Mouse (Mus musculus) C2C12 (cell line): Measurements from ENCODE around the gene Bicra. TPM values are rescaled to one million over a fixed set of nuclear protein-coding genes. Genes with fewer than 3 reads are reported as not detected.

ENCODE experiments used
- H3K27me3 ChIP-seq: one replicate; pipeline ENCODE4 v1.6.1; 2011; ENCODE audit not compliant: control insufficient read depth, insufficient read depth, insufficient read length
- H3K36me3 ChIP-seq: one replicate; pipeline ENCODE4 v1.6.1; 2011; ENCODE audit not compliant: control insufficient read depth, insufficient read depth
- H3K4me3 ChIP-seq: one replicate; pipeline ENCODE4 v1.5.1; 2011; ENCODE audit warnings: mild to moderate bottlenecking, control low read depth; ENCODE audit not compliant: poor library complexity, insufficient read depth, severe bottlenecking
- H3K79me2 ChIP-seq: one replicate; pipeline ENCODE4 v1.6.1; 2011; ENCODE audit not compliant: control insufficient read depth, insufficient read depth
- H3K79me3 ChIP-seq: one replicate; pipeline ENCODE4 v1.6.1; 2011; ENCODE audit warnings: low read depth, control low read depth
- H3ac ChIP-seq: one replicate; pipeline ENCODE3; 2011; ENCODE audit warnings: low read depth; ENCODE audit not compliant: control insufficient read depth, insufficient read length
- CEBPB ChIP-seq: IDR thresholded peaks from one replicate; pipeline ENCODE4 v1.6.1; 2011; ENCODE audit warnings: low read depth, mild to moderate bottlenecking, control low read depth, moderate library complexity
- CTCF ChIP-seq: IDR thresholded peaks from one replicate; pipeline ENCODE4 v1.5.1; 2011; ENCODE audit not compliant: control insufficient read depth, insufficient read depth, insufficient read length
- FOSL1 ChIP-seq: IDR thresholded peaks from one replicate; pipeline ENCODE4 v1.8.0; 2011; ENCODE audit warnings: mild to moderate bottlenecking, low read length; ENCODE audit not compliant: poor library complexity, insufficient read depth, severe bottlenecking
- MAX ChIP-seq: IDR thresholded peaks from one replicate; pipeline ENCODE4 v1.6.1; 2011; ENCODE audit warnings: mild to moderate bottlenecking, control low read depth
- MYOD1 ChIP-seq: IDR thresholded peaks from one replicate; pipeline ENCODE4 v1.6.1; 2011; ENCODE audit warnings: low read depth; ENCODE audit not compliant: control insufficient read depth, insufficient read length
- MYOG ChIP-seq: IDR thresholded peaks from one replicate; pipeline ENCODE4 v1.6.1; 2011; ENCODE audit not compliant: control insufficient read depth, insufficient read length; ENCODE audit errors: extremely low read depth
- USF1 ChIP-seq: IDR thresholded peaks from one replicate; pipeline ENCODE4 v1.6.1; 2011; ENCODE audit warnings: low read depth, mild to moderate bottlenecking, control low read depth, moderate library complexity
- polyA plus RNA-seq: library from polyadenylated mRNA; unstranded; fragments of >200 nt; fragmentation: generic; extraction: Trizol; gene quantifications from one replicate; pipeline ENCODE4 v1.2.1, GENCODE M21; 2012; ENCODE audit warnings: missing spikeins

Bicra gene
- polyA plus RNA-seq, 1 experiment = 4.3 TPM

GRCm38 (mm10) chr7:16033059-16033458, 14.7 kb downstream of the Bicra start:
- no peak overlapping the region for H3K4me3 ChIP-seq
- H3K27me3 ChIP-seq = no peaks in the 10 kb centered on the region
- H3K79me3 ChIP-seq = peaks cover 54% of the 10 kb centered on the region
- no peak for TF ChIP-seq USF1
- no peak for TF ChIP-seq MYOD1
- TF ChIP-seq FOSL1 = no peak
- TF ChIP-seq CTCF = no peak
- no peak for TF ChIP-seq CEBPB
- no peak for TF ChIP-seq MAX
- no peak for TF ChIP-seq MYOG
- peaks cover 98% of the 10 kb centered on the region for H3K79me2 ChIP-seq
- H3K36me3 ChIP-seq = no peaks in the 10 kb centered on the region
- H3ac ChIP-seq = no peak overlapping the region

- TF ChIP-seq MYOD1 (no peak), CEBPB (no peak), MYOG (no peak), CTCF (no peak), FOSL1 (no peak), MAX (no peak), USF1 (no peak)
- Histone ChIP-seq H3K79me2 (peaks cover 97% of the 10 kb centered on the region), H3K27me3 (no peaks in the 10 kb centered on the region), H3K4me3 (no peak overlapping the region), H3ac (no peak overlapping the region), H3K79me3 (peaks cover 42% of the 10 kb centered on the region), H3K36me3 (no peaks in the 10 kb centered on the region)
Observed at GRCm38 (mm10) chr7:16031072-16031471, 16.6 kb downstream of the Bicra start.

- peak overlapping the region; percentile 23 for H3ac ChIP-seq
- no peaks in the 10 kb centered on the region for H3K27me3 ChIP-seq
- TF ChIP-seq MAX (no peak), MYOG (no peak)
- peaks cover 92% of the 10 kb centered on the region for H3K79me2 ChIP-seq
- H3K36me3 ChIP-seq = no peaks in the 10 kb centered on the region
- H3K79me3 ChIP-seq = peaks cover 46% of the 10 kb centered on the region
- no peak overlapping the region for H3K4me3 ChIP-seq
Observed at GRCm38 (mm10) chr7:16028102-16028927, 19.4 kb downstream of the Bicra start.

- peaks cover 92% of the 10 kb centered on the region for H3K79me2 ChIP-seq
- no peak overlapping the region for H3K4me3 ChIP-seq
- H3K27me3 ChIP-seq = no peaks in the 10 kb centered on the region
- TF ChIP-seq CEBPB = no peak
- no peak for TF ChIP-seq MYOG
- no peak for TF ChIP-seq CTCF
- TF ChIP-seq MYOD1 = no peak
- no peak for TF ChIP-seq MAX
- no peak for TF ChIP-seq USF1
- TF ChIP-seq FOSL1 = no peak
- peaks cover 29% of the 10 kb centered on the region for H3K79me3 ChIP-seq
- no peak overlapping the region for H3ac ChIP-seq
- H3K36me3 ChIP-seq = no peaks in the 10 kb centered on the region
Observed at GRCm38 (mm10) chr7:16024603-16025222, 23.0 kb downstream of the Bicra start.

- H3K4me3 ChIP-seq = no peak overlapping the region
- no peak overlapping the region for H3ac ChIP-seq
- H3K79me3 ChIP-seq = peaks cover 30% of the 10 kb centered on the region
- peaks cover 95% of the 10 kb centered on the region for H3K79me2 ChIP-seq
- no peaks in the 10 kb centered on the region for H3K27me3 ChIP-seq
- TF ChIP-seq USF1 = no peak
- no peak for TF ChIP-seq MAX
- TF ChIP-seq CTCF = no peak
- TF ChIP-seq FOSL1 = no peak
- TF ChIP-seq CEBPB = no peak
- no peak for TF ChIP-seq MYOG
- TF ChIP-seq MYOD1 = no peak
- no peaks in the 10 kb centered on the region for H3K36me3 ChIP-seq
Observed at GRCm38 (mm10) chr7:16019256-16020094, 28.2 kb downstream of the Bicra start.
